Mouse (Mus musculus): ENCODE data around the gene Gpank1. TPM values are rescaled to one million over a fixed set of nuclear protein-coding genes. Genes with fewer than 3 reads are reported as not detected.

Gene Gpank1
- polyA plus RNA-seq (2014; fragmentation: Illumina TruSeq; extraction: RNeasy Lipid Tissue Mini Kit (QIAGEN cat#74804)), result 0.91 TPM

GRCm38 (mm10) chr17:35121143-35121799 is at the start of gene Gpank1:
Gene Gpank1, plus strand, starts transcription at chr17:35121455.

GRCm38 (mm10) chr17:35076507-35077176 is 44.6 kb upstream of the Gpank1 start, which contains the start of gene Ly6g6e:
Gene Ly6g6e, plus strand, starts transcription at chr17:35076902.

GRCm38 (mm10) chr17:35077786-35078233 is 43.4 kb upstream of the Gpank1 start, which contains the start of gene Ly6g6d:
Gene Ly6g6d, minus strand, starts transcription at chr17:35078065.

GRCm38 (mm10) chr17:35085208-35085865 is 35.9 kb upstream of the Gpank1 start, which contains the start of gene Ly6g6f:
Gene Ly6g6f, minus strand, starts transcription at chr17:35085610.

GRCm38 (mm10) chr17:35088825-35089644 is 32.2 kb upstream of the Gpank1 start, which contains the start of gene Abhd16a:
Gene Abhd16a, plus strand, starts transcription at chr17:35089263.

GRCm38 (mm10) chr17:35108097-35108496 is 13.2 kb upstream of the Gpank1 start, which contains the start of gene Ly6g5c:
Gene Ly6g5c, plus strand, starts transcription at chr17:35108279.

GRCm38 (mm10) chr17:35115046-35116019 is 5.9 kb upstream of the Gpank1 start, which contains the start of gene Ly6g5b:
Gene Ly6g5b, minus strand, starts transcription at chr17:35115428.

GRCm38 (mm10) chr17:35121871-35122303 is 632 bp downstream of the Gpank1 start, which contains the start of gene Csnk2b:
Gene Csnk2b, minus strand, starts transcription at chr17:35122053.

GRCm38 (mm10) chr17:35126206-35126611 is 5.0 kb downstream of the Gpank1 start, which contains the start of gene D17H6S53E:
Gene D17H6S53E, plus strand, starts transcription at chr17:35126373.

GRCm38 (mm10) chr17:35131500-35132173 is 10.4 kb downstream of the Gpank1 start, which contains the start of gene Apom:
Gene Apom, minus strand, starts transcription at chr17:35132050.

GRCm38 (mm10) chr17:35134801-35135590 is 13.7 kb downstream of the Gpank1 start, which contains the start of gene Bag6:
Gene Bag6, plus strand, starts transcription at chr17:35135178.

GRCm38 (mm10) chr17:35164568-35165450 is 43.6 kb downstream of the Gpank1 start, which contains the start of gene Prrc2a:
Gene Prrc2a, minus strand, starts transcription at chr17:35164897.

Other genes starting within 250 kb of the Gpank1 start
- gene Zbtb12, start 242.0 kb upstream of the Gpank1 start, polyA plus RNA-seq (2014; fragmentation: Illumina TruSeq; extraction: RNeasy Lipid Tissue Mini Kit (QIAGEN cat#74804)), result 10.8 TPM
- 1.0 TPM for gene Gm20547, start 239.4 kb upstream of the Gpank1 start, polyA plus RNA-seq (2014; fragmentation: Illumina TruSeq; extraction: RNeasy Lipid Tissue Mini Kit (QIAGEN cat#74804))
- gene C2, start 223.2 kb upstream of the Gpank1 start, polyA plus RNA-seq (2014; fragmentation: Illumina TruSeq; extraction: RNeasy Lipid Tissue Mini Kit (QIAGEN cat#74804)), result 11.5 TPM
- gene Ehmt2, start 223.0 kb upstream of the Gpank1 start, polyA plus RNA-seq (2014; fragmentation: Illumina TruSeq; extraction: RNeasy Lipid Tissue Mini Kit (QIAGEN cat#74804)), result 9.4 TPM
- gene Slc44a4, start 207.0 kb upstream of the Gpank1 start, polyA plus RNA-seq (2014; fragmentation: Illumina TruSeq; extraction: RNeasy Lipid Tissue Mini Kit (QIAGEN cat#74804)), result 0.20 TPM
- 1.8 TPM for gene Neu1, start 190.2 kb upstream of the Gpank1 start, polyA plus RNA-seq (2014; fragmentation: Illumina TruSeq; extraction: RNeasy Lipid Tissue Mini Kit (QIAGEN cat#74804))
- 16.9 TPM for gene Hspa1b, start 162.2 kb upstream of the Gpank1 start, polyA plus RNA-seq (2014; fragmentation: Illumina TruSeq; extraction: RNeasy Lipid Tissue Mini Kit (QIAGEN cat#74804))
- gene Gm20481, start 151.5 kb upstream of the Gpank1 start, polyA plus RNA-seq (2014; fragmentation: Illumina TruSeq; extraction: RNeasy Lipid Tissue Mini Kit (QIAGEN cat#74804)), result not detected
- 8.2 TPM for gene Hspa1a, start 149.3 kb upstream of the Gpank1 start, polyA plus RNA-seq (2014; fragmentation: Illumina TruSeq; extraction: RNeasy Lipid Tissue Mini Kit (QIAGEN cat#74804))
- not detected for gene Hspa1l, start 148.8 kb upstream of the Gpank1 start, polyA plus RNA-seq (2014; fragmentation: Illumina TruSeq; extraction: RNeasy Lipid Tissue Mini Kit (QIAGEN cat#74804))
- gene Lsm2, start 139.6 kb upstream of the Gpank1 start, polyA plus RNA-seq (2014; fragmentation: Illumina TruSeq; extraction: RNeasy Lipid Tissue Mini Kit (QIAGEN cat#74804)), result 19.2 TPM
- 6.0 TPM for gene Vars, start 120.5 kb upstream of the Gpank1 start, polyA plus RNA-seq (2014; fragmentation: Illumina TruSeq; extraction: RNeasy Lipid Tissue Mini Kit (QIAGEN cat#74804))
- not detected for gene Vwa7, start 104.9 kb upstream of the Gpank1 start, polyA plus RNA-seq (2014; fragmentation: Illumina TruSeq; extraction: RNeasy Lipid Tissue Mini Kit (QIAGEN cat#74804))
- not detected for gene Sapcd1, start 93.4 kb upstream of the Gpank1 start, polyA plus RNA-seq (2014; fragmentation: Illumina TruSeq; extraction: RNeasy Lipid Tissue Mini Kit (QIAGEN cat#74804))
- gene Msh5, start 74.7 kb upstream of the Gpank1 start, polyA plus RNA-seq (2014; fragmentation: Illumina TruSeq; extraction: RNeasy Lipid Tissue Mini Kit (QIAGEN cat#74804)), result 0.68 TPM
- gene Clic1, start 71.5 kb upstream of the Gpank1 start, polyA plus RNA-seq (2014; fragmentation: Illumina TruSeq; extraction: RNeasy Lipid Tissue Mini Kit (QIAGEN cat#74804)), result 25.1 TPM
- 2.7 TPM for gene Ddah2, start 62.4 kb upstream of the Gpank1 start, polyA plus RNA-seq (2014; fragmentation: Illumina TruSeq; extraction: RNeasy Lipid Tissue Mini Kit (QIAGEN cat#74804))
- gene Ly6g6c, start 56.1 kb upstream of the Gpank1 start, polyA plus RNA-seq (2014; fragmentation: Illumina TruSeq; extraction: RNeasy Lipid Tissue Mini Kit (QIAGEN cat#74804)), result not detected
- gene Mpig6b, start 55.3 kb upstream of the Gpank1 start, polyA plus RNA-seq (2014; fragmentation: Illumina TruSeq; extraction: RNeasy Lipid Tissue Mini Kit (QIAGEN cat#74804)), result 0.20 TPM
- gene Ly6g6e, start 44.6 kb upstream of the Gpank1 start, polyA plus RNA-seq (2014; fragmentation: Illumina TruSeq; extraction: RNeasy Lipid Tissue Mini Kit (QIAGEN cat#74804)), result not detected
- gene Ly6g6d, start 43.4 kb upstream of the Gpank1 start, polyA plus RNA-seq (2014; fragmentation: Illumina TruSeq; extraction: RNeasy Lipid Tissue Mini Kit (QIAGEN cat#74804)), result not detected
- not detected for gene Ly6g6f, start 35.8 kb upstream of the Gpank1 start, polyA plus RNA-seq (2014; fragmentation: Illumina TruSeq; extraction: RNeasy Lipid Tissue Mini Kit (QIAGEN cat#74804))
- gene Abhd16a, start 32.2 kb upstream of the Gpank1 start, polyA plus RNA-seq (2014; fragmentation: Illumina TruSeq; extraction: RNeasy Lipid Tissue Mini Kit (QIAGEN cat#74804)), result 3.5 TPM
- gene Ly6g5c, start 13.2 kb upstream of the Gpank1 start, polyA plus RNA-seq (2014; fragmentation: Illumina TruSeq; extraction: RNeasy Lipid Tissue Mini Kit (QIAGEN cat#74804)), result not detected
- gene Ly6g5b, start 6.0 kb upstream of the Gpank1 start, polyA plus RNA-seq (2014; fragmentation: Illumina TruSeq; extraction: RNeasy Lipid Tissue Mini Kit (QIAGEN cat#74804)), result not detected
- gene Csnk2b, start 598 bp downstream of the Gpank1 start, polyA plus RNA-seq (2014; fragmentation: Illumina TruSeq; extraction: RNeasy Lipid Tissue Mini Kit (QIAGEN cat#74804)), result 117 TPM
- 0.83 TPM for gene D17H6S53E, start 4.9 kb downstream of the Gpank1 start, polyA plus RNA-seq (2014; fragmentation: Illumina TruSeq; extraction: RNeasy Lipid Tissue Mini Kit (QIAGEN cat#74804))
- not detected for gene Apom, start 10.6 kb downstream of the Gpank1 start, polyA plus RNA-seq (2014; fragmentation: Illumina TruSeq; extraction: RNeasy Lipid Tissue Mini Kit (QIAGEN cat#74804))
- gene Bag6, start 13.7 kb downstream of the Gpank1 start, polyA plus RNA-seq (2014; fragmentation: Illumina TruSeq; extraction: RNeasy Lipid Tissue Mini Kit (QIAGEN cat#74804)), result 9.7 TPM
- gene Prrc2a, start 43.4 kb downstream of the Gpank1 start, polyA plus RNA-seq (2014; fragmentation: Illumina TruSeq; extraction: RNeasy Lipid Tissue Mini Kit (QIAGEN cat#74804)), result 10.0 TPM
- gene Aif1, start 54.6 kb downstream of the Gpank1 start, polyA plus RNA-seq (2014; fragmentation: Illumina TruSeq; extraction: RNeasy Lipid Tissue Mini Kit (QIAGEN cat#74804)), result 5.8 TPM
- not detected for gene Lst1, start 67.0 kb downstream of the Gpank1 start, polyA plus RNA-seq (2014; fragmentation: Illumina TruSeq; extraction: RNeasy Lipid Tissue Mini Kit (QIAGEN cat#74804))
- not detected for gene Ltb, start 73.0 kb downstream of the Gpank1 start, polyA plus RNA-seq (2014; fragmentation: Illumina TruSeq; extraction: RNeasy Lipid Tissue Mini Kit (QIAGEN cat#74804))
- gene Tnf, start 80.6 kb downstream of the Gpank1 start, polyA plus RNA-seq (2014; fragmentation: Illumina TruSeq; extraction: RNeasy Lipid Tissue Mini Kit (QIAGEN cat#74804)), result not detected
- not detected for gene Lta, start 83.9 kb downstream of the Gpank1 start, polyA plus RNA-seq (2014; fragmentation: Illumina TruSeq; extraction: RNeasy Lipid Tissue Mini Kit (QIAGEN cat#74804))
- not detected for gene Gm16181, start 99.4 kb downstream of the Gpank1 start, polyA plus RNA-seq (2014; fragmentation: Illumina TruSeq; extraction: RNeasy Lipid Tissue Mini Kit (QIAGEN cat#74804))
- gene Atp6v1g2, start 112.2 kb downstream of the Gpank1 start, polyA plus RNA-seq (2014; fragmentation: Illumina TruSeq; extraction: RNeasy Lipid Tissue Mini Kit (QIAGEN cat#74804)), result 5.4 TPM
- gene Nfkbil1, start 114.3 kb downstream of the Gpank1 start, polyA plus RNA-seq (2014; fragmentation: Illumina TruSeq; extraction: RNeasy Lipid Tissue Mini Kit (QIAGEN cat#74804)), result not detected
- 7.3 TPM for gene Ddx39b, start 120.3 kb downstream of the Gpank1 start, polyA plus RNA-seq (2014; fragmentation: Illumina TruSeq; extraction: RNeasy Lipid Tissue Mini Kit (QIAGEN cat#74804))
- gene H2-D1, start 141.3 kb downstream of the Gpank1 start, polyA plus RNA-seq (2014; fragmentation: Illumina TruSeq; extraction: RNeasy Lipid Tissue Mini Kit (QIAGEN cat#74804)), result 26.9 TPM
- not detected for gene H2-Q1, start 198.9 kb downstream of the Gpank1 start, polyA plus RNA-seq (2014; fragmentation: Illumina TruSeq; extraction: RNeasy Lipid Tissue Mini Kit (QIAGEN cat#74804))
- 2.1 TPM for gene H2-Q2, start 220.8 kb downstream of the Gpank1 start, polyA plus RNA-seq (2014; fragmentation: Illumina TruSeq; extraction: RNeasy Lipid Tissue Mini Kit (QIAGEN cat#74804))

Measured in ovary, adult 10 weeks (tissue).